Mouse (Mus musculus): ENCODE results near the gene Dact2. TPM values are rescaled to one million over a fixed set of nuclear protein-coding genes. Genes with fewer than 3 reads are reported as not detected.

Gene Dact2
- polyA plus RNA-seq, 1 experiment from 2014 or later, result 15.0 TPM

DNA sequence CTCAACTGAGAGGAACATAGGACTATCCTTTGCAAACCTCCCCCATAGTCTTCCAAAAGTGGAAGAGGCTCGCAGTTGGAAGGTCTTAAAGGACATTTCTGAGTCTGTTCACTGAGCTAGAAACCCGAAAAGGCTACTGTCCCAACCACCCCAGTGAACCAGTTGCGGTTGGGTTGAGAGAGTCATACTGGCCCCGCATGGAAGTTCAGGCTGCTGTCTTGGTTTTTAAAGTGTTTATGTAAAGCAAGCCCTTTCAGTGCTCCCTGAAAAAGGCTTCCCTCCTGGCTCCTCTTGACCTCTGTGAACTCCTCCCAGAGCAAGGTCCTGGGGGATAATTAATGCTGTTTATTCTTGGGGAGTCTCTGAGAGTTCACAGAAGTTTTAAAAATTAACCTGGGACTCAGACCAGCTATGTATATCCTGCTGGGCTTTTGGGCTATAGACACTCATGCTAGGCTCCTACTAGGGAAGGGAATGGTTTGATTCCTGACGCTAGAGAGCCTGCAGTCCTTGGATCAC is 33.1 kb downstream of the Dact2 start:
- Histone ChIP-seq H3K4me3 (ENCODE audit: low read length) (no peak overlapping the region), H3K27ac (ENCODE audit: low read length) (peak overlapping the region; percentile 43), H3K27me3 (ENCODE audit: insufficient read depth, low read length) (no peaks in the 10 kb centered on the region), H3K4me2 (replicated peaks; ENCODE audit: low read depth, low read length) (no peak overlapping the region), H3K4me1 (ENCODE audit: insufficient read depth, low read length) (peaks cover 71% of the 10 kb centered on the region), H3K9me3 (ENCODE audit: low read length) (no peaks in the 10 kb centered on the region), H3K36me3 (ENCODE audit: insufficient read depth, low read length) (no peaks in the 10 kb centered on the region), H3K9ac (replicated peaks; ENCODE audit: low read length) (no peak overlapping the region)
- 28% methylated on average over 5 of the region's 5 CpGs for WGBS
- ATAC-seq (ENCODE audit: low FRiP score, low TSS enrichment), result peak; percentile 33

DNA sequence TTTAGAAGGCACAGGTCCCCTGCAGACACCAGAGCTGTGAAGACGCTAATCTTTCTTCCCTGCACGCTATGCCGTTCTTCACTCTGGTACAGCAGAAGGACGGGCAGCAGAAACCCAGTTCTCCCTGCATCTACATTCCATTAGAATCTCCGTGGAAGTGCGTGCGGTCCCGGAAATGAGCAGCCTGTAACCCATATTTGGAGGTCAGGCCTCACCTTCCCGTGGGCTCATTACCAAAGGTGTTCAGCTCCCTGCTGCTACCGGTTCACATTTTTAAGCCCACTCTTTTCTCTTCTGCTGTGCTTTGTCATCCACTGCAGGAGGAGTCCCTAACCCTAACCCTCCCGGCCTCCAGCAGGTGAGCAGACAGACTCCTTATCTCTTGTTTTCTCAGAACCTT is 34.7 kb downstream of the Dact2 start:
- Histone ChIP-seq H3K9ac (replicated peaks; ENCODE audit: low read length) (no peak overlapping the region), H3K4me3 (ENCODE audit: low read length) (no peak overlapping the region), H3K4me2 (replicated peaks; ENCODE audit: low read depth, low read length) (no peak overlapping the region), H3K4me1 (ENCODE audit: insufficient read depth, low read length) (peaks cover 86% of the 10 kb centered on the region), H3K36me3 (ENCODE audit: insufficient read depth, low read length) (no peaks in the 10 kb centered on the region), H3K27ac (ENCODE audit: low read length) (no peak overlapping the region), H3K27me3 (ENCODE audit: insufficient read depth, low read length) (no peaks in the 10 kb centered on the region), H3K9me3 (ENCODE audit: low read length) (no peaks in the 10 kb centered on the region)
- ATAC-seq (ENCODE audit: low FRiP score, low TSS enrichment), result no peak
- 75% methylated on average over 11 of the region's 11 CpGs for WGBS

DNA sequence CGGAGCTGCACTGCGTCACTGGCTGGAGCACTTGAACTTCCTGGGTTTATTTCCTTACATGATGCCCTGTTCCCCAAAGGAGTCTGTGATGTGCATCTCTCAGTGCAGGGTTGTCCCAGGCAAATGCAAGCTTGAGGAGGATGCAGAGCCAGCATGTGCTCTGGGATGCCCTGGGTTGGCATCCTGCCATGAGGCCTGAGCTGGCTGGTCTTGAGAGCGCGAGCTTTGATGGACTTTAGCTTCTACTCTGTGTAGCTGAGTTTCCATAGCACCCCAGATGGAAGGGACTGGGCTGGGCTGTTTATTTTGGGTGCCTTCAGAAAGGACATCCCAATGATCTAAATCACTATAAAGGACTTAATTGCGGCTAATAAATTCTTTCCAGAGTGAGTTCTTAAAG is 36.5 kb downstream of the Dact2 start:
- H3K36me3 ChIP-seq (ENCODE audit: insufficient read depth, low read length), result no peaks in the 10 kb centered on the region
- H3K9ac ChIP-seq (replicated peaks; ENCODE audit: low read length), result no peak overlapping the region
- no peaks in the 10 kb centered on the region for H3K27me3 ChIP-seq (ENCODE audit: insufficient read depth, low read length)
- 54% methylated on average over 5 of the region's 5 CpGs for WGBS
- ATAC-seq (ENCODE audit: low FRiP score, low TSS enrichment), result no peak
- H3K4me3 ChIP-seq (ENCODE audit: low read length), result no peak overlapping the region
- H3K9me3 ChIP-seq (ENCODE audit: low read length), result no peaks in the 10 kb centered on the region
- H3K27ac ChIP-seq (ENCODE audit: low read length), result no peak overlapping the region; the same call in 1 of the 2 replicates
- H3K4me2 ChIP-seq (replicated peaks; ENCODE audit: low read depth, low read length), result no peak overlapping the region
- H3K4me1 ChIP-seq (ENCODE audit: insufficient read depth, low read length), result peaks cover 79% of the 10 kb centered on the region

DNA sequence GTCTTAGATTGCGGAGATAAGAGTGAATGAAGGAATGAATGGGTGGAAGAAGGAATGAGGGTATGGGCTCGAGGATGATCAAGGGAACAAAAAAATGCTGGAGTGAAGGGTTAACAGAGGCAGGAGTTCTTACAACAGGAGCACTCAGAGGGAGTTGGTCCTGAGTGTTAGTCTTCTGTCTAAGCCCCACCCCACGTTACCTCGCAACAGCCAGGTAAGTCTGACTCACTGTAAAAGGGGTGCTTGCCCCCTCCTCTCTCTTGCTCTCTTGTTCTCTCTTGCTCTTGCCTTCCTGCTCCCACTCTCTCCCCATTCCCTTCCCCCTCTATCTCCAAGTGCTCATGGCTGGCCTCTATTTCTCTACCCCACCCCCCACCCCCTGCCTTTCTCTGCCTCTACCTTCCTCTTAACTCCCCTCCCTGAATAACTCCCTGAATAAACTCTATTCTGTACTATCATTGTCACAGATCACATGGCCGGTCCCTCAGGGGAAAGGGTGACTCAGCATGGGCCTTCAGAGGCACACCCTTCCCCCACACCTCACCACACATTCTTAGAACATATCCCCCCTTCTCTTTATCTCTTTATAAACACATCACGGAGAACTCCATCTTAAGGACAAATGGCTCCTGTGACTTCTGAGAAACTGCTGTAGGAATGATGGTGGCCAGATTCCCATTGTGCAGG is 37.2 kb downstream of the Dact2 start:
- H3K27me3 ChIP-seq (ENCODE audit: insufficient read depth, low read length), result no peaks in the 10 kb centered on the region
- H3K4me2 ChIP-seq (replicated peaks; ENCODE audit: low read depth, low read length), result no peak overlapping the region
- no peaks in the 10 kb centered on the region for H3K9me3 ChIP-seq (ENCODE audit: low read length)
- ATAC-seq (ENCODE audit: low FRiP score, low TSS enrichment), result no peak
- H3K27ac ChIP-seq (ENCODE audit: low read length), result no peak overlapping the region; the same call in 1 of the 2 replicates
- no peak overlapping the region for H3K9ac ChIP-seq (replicated peaks; ENCODE audit: low read length)
- no peaks in the 10 kb centered on the region for H3K36me3 ChIP-seq (ENCODE audit: insufficient read depth, low read length)
- peaks cover 72% of the 10 kb centered on the region for H3K4me1 ChIP-seq (ENCODE audit: insufficient read depth, low read length)
- no peak overlapping the region for H3K4me3 ChIP-seq (ENCODE audit: low read length)
- 57% methylated on average over 6 of the region's 6 CpGs for WGBS

DNA sequence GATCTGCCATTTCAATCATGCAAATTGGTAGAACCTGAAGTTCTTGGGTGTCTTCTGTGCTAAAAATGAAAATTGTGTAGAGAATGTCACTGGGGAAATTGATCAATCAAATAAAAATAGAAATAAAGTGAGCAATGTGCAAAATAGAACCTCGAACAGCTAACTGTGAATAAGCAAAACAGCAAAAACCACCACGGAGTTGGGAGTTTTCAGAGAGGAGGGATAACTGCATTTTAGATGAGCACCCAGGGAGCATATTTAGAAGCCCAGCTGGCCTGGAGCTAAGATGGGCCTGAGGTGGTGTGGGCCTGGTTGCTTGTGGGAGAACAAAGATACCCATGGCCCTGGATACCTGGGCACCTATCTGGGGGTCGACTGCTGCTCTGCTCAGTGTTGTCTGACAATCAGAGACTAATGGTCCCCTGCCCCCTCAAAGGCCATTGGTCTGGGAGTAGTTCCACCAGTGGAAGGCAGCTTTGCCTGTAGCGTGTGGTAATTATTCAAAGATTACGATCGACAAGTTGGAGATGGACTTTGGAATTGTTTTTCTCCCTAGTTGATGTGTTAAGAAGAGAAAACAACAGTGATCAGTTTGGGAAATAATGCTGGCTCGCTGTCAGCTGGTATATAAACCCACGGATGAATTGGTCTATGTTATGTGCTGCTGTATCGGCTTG is 38.0 kb downstream of the Dact2 start:
- peak overlapping the region; percentile 14; the same call in 1 of the 2 replicates for H3K4me2 ChIP-seq (replicated peaks; ENCODE audit: low read depth, low read length)
- WGBS, result 35% methylated on average over 9 of the region's 9 CpGs
- H3K36me3 ChIP-seq (ENCODE audit: insufficient read depth, low read length), result no peaks in the 10 kb centered on the region
- H3K27ac ChIP-seq (ENCODE audit: low read length), result peak overlapping the region; percentile 77
- H3K4me1 ChIP-seq (ENCODE audit: insufficient read depth, low read length), result peaks cover 64% of the 10 kb centered on the region
- H3K27me3 ChIP-seq (ENCODE audit: insufficient read depth, low read length), result no peaks in the 10 kb centered on the region
- ATAC-seq (ENCODE audit: low FRiP score, low TSS enrichment), result no peak
- no peak overlapping the region for H3K9ac ChIP-seq (replicated peaks; ENCODE audit: low read length)
- no peak overlapping the region for H3K4me3 ChIP-seq (ENCODE audit: low read length)
- H3K9me3 ChIP-seq (ENCODE audit: low read length), result no peaks in the 10 kb centered on the region

DNA sequence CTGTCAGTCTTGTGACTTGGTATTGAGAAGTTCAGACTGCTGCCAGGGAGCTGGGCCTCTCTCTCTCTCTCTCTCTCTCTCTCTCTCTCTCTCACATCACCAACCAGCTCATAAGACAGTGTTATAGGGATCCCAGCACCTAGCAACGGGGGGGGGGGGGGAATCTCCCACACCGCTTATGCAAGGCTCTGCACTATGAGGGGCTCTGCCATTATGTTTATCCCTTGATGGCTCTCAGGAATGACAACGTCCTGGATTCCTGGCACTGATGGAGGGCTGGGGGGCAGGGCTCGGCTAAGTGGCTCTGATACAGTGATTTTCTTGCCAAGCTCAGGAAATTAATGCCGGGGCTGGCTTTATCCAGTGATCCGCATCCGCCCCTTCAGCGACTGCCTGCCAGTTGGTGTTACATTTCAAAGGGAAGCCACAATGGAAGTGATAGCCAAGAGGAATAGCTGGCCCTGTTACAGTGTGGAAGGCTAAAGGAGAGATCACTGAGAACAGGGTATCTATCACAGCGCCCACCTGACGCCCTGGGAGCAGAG is 38.7 kb downstream of the Dact2 start:
- no peaks in the 10 kb centered on the region for H3K9me3 ChIP-seq (ENCODE audit: low read length)
- H3K4me2 ChIP-seq (replicated peaks; ENCODE audit: low read depth, low read length), result peak overlapping the region; percentile 14
- no peaks in the 10 kb centered on the region for H3K36me3 ChIP-seq (ENCODE audit: insufficient read depth, low read length)
- H3K4me3 ChIP-seq (ENCODE audit: low read length), result no peak overlapping the region
- peak; percentile 79 for ATAC-seq (ENCODE audit: low FRiP score, low TSS enrichment)
- H3K4me1 ChIP-seq (ENCODE audit: insufficient read depth, low read length), result peaks cover 58% of the 10 kb centered on the region
- 4% methylated on average over 10 of the region's 10 CpGs for WGBS
- H3K9ac ChIP-seq (replicated peaks; ENCODE audit: low read length), result no peak overlapping the region
- H3K27me3 ChIP-seq (ENCODE audit: insufficient read depth, low read length), result no peaks in the 10 kb centered on the region
- H3K27ac ChIP-seq (ENCODE audit: low read length), result peak overlapping the region; percentile 77

- WGBS, result 92% methylated on average over 3 of the region's 3 CpGs
- H3K9ac ChIP-seq (replicated peaks; ENCODE audit: low read length), result no peak overlapping the region
- no peaks in the 10 kb centered on the region for H3K36me3 ChIP-seq (ENCODE audit: insufficient read depth, low read length)
- H3K9me3 ChIP-seq (ENCODE audit: low read length), result no peaks in the 10 kb centered on the region
- no peak overlapping the region for H3K27ac ChIP-seq (ENCODE audit: low read length)
- peaks cover 24% of the 10 kb centered on the region for H3K4me1 ChIP-seq (ENCODE audit: insufficient read depth, low read length)
- H3K4me2 ChIP-seq (replicated peaks; ENCODE audit: low read depth, low read length), result no peak overlapping the region
- no peak overlapping the region for H3K4me3 ChIP-seq (ENCODE audit: low read length)
- no peak for ATAC-seq (ENCODE audit: low FRiP score, low TSS enrichment)
- H3K27me3 ChIP-seq (ENCODE audit: insufficient read depth, low read length), result no peaks in the 10 kb centered on the region; the same call in 1 of the 2 replicates
Observed at GRCm38 (mm10) chr17:14160846-14161245, 43.3 kb downstream of the Dact2 start.

GRCm38 (mm10) chr17:14157779-14158195 is 46.3 kb downstream of the Dact2 start:
- WGBS, result 35% methylated on average over 7 of the region's 7 CpGs
- Histone ChIP-seq H3K36me3 (ENCODE audit: insufficient read depth, low read length) (no peaks in the 10 kb centered on the region), H3K4me1 (ENCODE audit: insufficient read depth, low read length) (no peaks in the 10 kb centered on the region), H3K27ac (ENCODE audit: low read length) (no peak overlapping the region), H3K4me2 (replicated peaks; ENCODE audit: low read depth, low read length) (no peak overlapping the region), H3K4me3 (ENCODE audit: low read length) (no peak overlapping the region), H3K9ac (replicated peaks; ENCODE audit: low read length) (no peak overlapping the region), H3K27me3 (ENCODE audit: insufficient read depth, low read length) (no peaks in the 10 kb centered on the region; the same call in 1 of the 2 replicates), H3K9me3 (ENCODE audit: low read length) (no peaks in the 10 kb centered on the region)
- no peak for ATAC-seq (ENCODE audit: low FRiP score, low TSS enrichment)

Data from kidney, embryonic 16.5 days (tissue).